Mouse (Mus musculus): ENCODE results near the gene Rftn1.

DNA sequence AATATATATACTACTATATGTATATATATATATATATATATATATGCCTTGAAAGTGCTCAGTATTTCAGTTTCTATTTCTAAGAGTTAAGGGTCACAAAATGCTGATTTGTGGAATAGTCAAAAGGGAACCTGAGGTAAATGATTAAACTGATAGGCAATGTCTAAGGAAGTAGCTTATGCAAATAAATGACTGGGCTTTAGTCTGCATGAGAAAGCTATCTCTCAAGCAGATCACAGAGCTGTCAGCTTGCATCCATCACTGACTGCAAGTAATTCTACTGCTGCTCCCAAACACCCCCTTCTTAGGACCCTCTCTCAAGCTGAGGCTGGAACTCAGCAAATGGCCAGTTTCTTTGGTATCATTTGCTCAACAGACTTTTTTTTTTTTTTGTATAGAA lies 219.4 kb downstream of the Rftn1 start:
- TF ChIP-seq POLR2A (IDR thresholded peaks at IDR 0.05; ENCODE audit: insufficient read depth, low read depth, low read length) (no peak), CTCF (IDR thresholded peaks at IDR 0.05; ENCODE audit: insufficient read depth, low read depth, low read length) (no peak)
